Mouse (Mus musculus): ENCODE data around the gene Amotl1. TPM values are rescaled to one million over a fixed set of nuclear protein-coding genes. Genes with fewer than 3 reads are reported as not detected.
"Not testable (repeated sequence)": the region's sequence is repeated elsewhere in the genome, so short reads cannot be mapped to it uniquely, and the experiment has no call there.

The Amotl1 gene
- 14.6 and 15.7 TPM in 2 replicates for polyA plus RNA-seq (2016; fragmentation: Nextera tagmentation; extraction: Ambion mirVana)

GRCm38 (mm10) chr9:14644956-14645355 is at the start of gene Amotl1:
Gene Amotl1 (minus strand): TSS chr9:14645056.
- 55% methylated on average over 4 of the region's 4 CpGs for WGBS
- H3K4me2 ChIP-seq (replicated peaks): no peak within 1 kb of the TSS

GRCm38 (mm10) chr9:14689376-14690108 is 44.7 kb upstream of the Amotl1 start:
- no peaks in the 10 kb centered on the region for H3K4me1 ChIP-seq
- WGBS: 85% methylated on average over 12 of the region's 12 CpGs
- no peak overlapping the region for H3K9ac ChIP-seq (replicated peaks)
- H3K36me3 ChIP-seq: no peaks in the 10 kb centered on the region
- no peak overlapping the region for H3K27ac ChIP-seq (replicated peaks)
- ATAC-seq (ENCODE audit: low FRiP score, low read depth): no peak
- no peaks in the 10 kb centered on the region for H3K27me3 ChIP-seq
- H3K4me2 ChIP-seq (replicated peaks): no peak overlapping the region
- H3K4me3 ChIP-seq: no peak overlapping the region
- H3K9me3 ChIP-seq: no peaks in the 10 kb centered on the region

More at GRCm38 (mm10) chr9:14644956-14645355, at the start of gene Amotl1:
- no peak within 1 kb of the TSS for H3K27ac ChIP-seq (replicated peaks)
- H3K9me3 ChIP-seq: no peaks in the 10 kb centered on the region
- peaks cover 9% of the 10 kb centered on the region for H3K27me3 ChIP-seq
- H3K4me3 ChIP-seq: no peak within 1 kb of the TSS
- peaks cover 21% of the 10 kb centered on the region for H3K4me1 ChIP-seq
- ATAC-seq (ENCODE audit: low FRiP score, low read depth): no peak
- H3K36me3 ChIP-seq: no peaks in the 10 kb centered on the region
- H3K9ac ChIP-seq (replicated peaks): no peak within 1 kb of the TSS

DNA sequence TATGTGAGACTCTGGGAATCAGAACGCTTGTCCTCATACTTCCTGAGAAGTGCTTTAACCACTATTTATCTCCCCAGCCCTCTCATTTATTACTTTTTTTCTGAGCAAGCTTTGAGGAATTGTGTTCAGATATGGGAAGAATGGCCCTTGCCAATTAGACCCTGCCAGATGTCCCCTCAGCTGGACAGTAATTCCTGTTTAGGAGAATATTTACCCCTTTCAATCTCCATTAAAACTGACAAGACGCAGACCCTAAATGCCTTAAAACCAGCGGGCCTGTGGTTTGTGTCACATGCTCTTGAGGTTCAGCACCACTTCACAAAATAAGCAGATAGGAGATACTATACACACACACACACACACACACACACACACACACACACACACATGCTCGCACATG is 39.5 kb upstream of the Amotl1 start:
- H3K4me2 ChIP-seq (replicated peaks): no peak overlapping the region
- no peaks in the 10 kb centered on the region for H3K4me1 ChIP-seq
- no peak overlapping the region for H3K4me3 ChIP-seq
- no peak for ATAC-seq (ENCODE audit: low FRiP score, low read depth)
- no peak overlapping the region for H3K27ac ChIP-seq (replicated peaks)
- 82% methylated on average over 4 of the region's 4 CpGs for WGBS
- H3K9ac ChIP-seq (replicated peaks): no peak overlapping the region
- no peaks in the 10 kb centered on the region for H3K27me3 ChIP-seq
- H3K9me3 ChIP-seq: no peaks in the 10 kb centered on the region
- no peaks in the 10 kb centered on the region for H3K36me3 ChIP-seq

- Histone ChIP-seq H3K9me3 (no peaks in the 10 kb centered on the region), H3K27ac (replicated peaks) (no peak overlapping the region), H3K4me3 (no peak overlapping the region), H3K27me3 (no peaks in the 10 kb centered on the region), H3K36me3 (no peaks in the 10 kb centered on the region), H3K9ac (replicated peaks) (no peak overlapping the region), H3K4me2 (replicated peaks) (no peak overlapping the region), H3K4me1 (no peaks in the 10 kb centered on the region)
- ATAC-seq (ENCODE audit: low FRiP score, low read depth): no peak
Observed at GRCm38 (mm10) chr9:14682741-14683140, 37.9 kb upstream of the Amotl1 start.

- no peak for ATAC-seq (ENCODE audit: low FRiP score, low read depth)
Observed at GRCm38 (mm10) chr9:14680584-14680983, 35.7 kb upstream of the Amotl1 start.

GRCm38 (mm10) chr9:14675707-14676691 is 31.1 kb upstream of the Amotl1 start:
- Histone ChIP-seq H3K27me3 (no peaks in the 10 kb centered on the region), H3K4me3 (no peak overlapping the region), H3K9me3 (no peaks in the 10 kb centered on the region), H3K4me2 (replicated peaks) (no peak overlapping the region), H3K36me3 (no peaks in the 10 kb centered on the region), H3K9ac (replicated peaks) (no peak overlapping the region; the same call in 1 of the 2 replicates), H3K4me1 (0 out of 2 replicates have a peak, but pooled peaks cover 2% of the 10 kb centered on the region), H3K27ac (replicated peaks) (no peak overlapping the region)
- ATAC-seq (ENCODE audit: low FRiP score, low read depth): no peak
- 66% methylated on average over 9 of the region's 9 CpGs for WGBS

More at GRCm38 (mm10) chr9:14680584-14680983, 35.7 kb upstream of the Amotl1 start:
- H3K9me3 ChIP-seq: no peaks in the 10 kb centered on the region
- no peak overlapping the region for H3K4me2 ChIP-seq (replicated peaks)
- 0 out of 2 replicates have a peak, but pooled peaks cover 2% of the 10 kb centered on the region for H3K4me1 ChIP-seq
- 48% methylated on average over 2 of the region's 2 CpGs for WGBS
- no peak overlapping the region for H3K4me3 ChIP-seq
- no peaks in the 10 kb centered on the region for H3K36me3 ChIP-seq
- no peaks in the 10 kb centered on the region for H3K27me3 ChIP-seq
- no peak overlapping the region for H3K9ac ChIP-seq (replicated peaks)
- no peak overlapping the region for H3K27ac ChIP-seq (replicated peaks)

DNA sequence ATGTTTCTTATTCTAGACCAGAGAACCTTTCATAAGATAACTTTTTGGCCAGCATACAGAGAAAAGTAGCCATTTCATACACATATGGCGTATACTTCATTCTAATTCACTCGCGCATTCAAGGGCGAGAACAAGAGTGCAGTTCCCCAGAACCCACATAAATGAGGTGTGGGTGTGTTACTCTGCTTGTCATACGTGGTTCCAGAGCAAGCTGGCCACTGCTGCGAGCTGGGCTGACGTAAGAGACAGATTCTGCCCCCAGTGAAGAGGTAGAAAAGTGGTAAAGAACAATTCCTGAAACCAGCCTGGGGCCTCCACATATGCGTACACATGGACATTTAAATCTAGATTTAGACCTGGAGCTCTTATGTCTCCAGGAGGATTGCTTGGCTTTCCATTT is 29.6 kb upstream of the Amotl1 start:
- Histone ChIP-seq H3K9me3 (no peaks in the 10 kb centered on the region), H3K36me3 (no peaks in the 10 kb centered on the region), H3K27ac (replicated peaks) (no peak overlapping the region), H3K4me2 (replicated peaks) (no peak overlapping the region), H3K27me3 (no peaks in the 10 kb centered on the region), H3K4me3 (no peak overlapping the region), H3K4me1 (0 out of 2 replicates have a peak, but pooled peaks cover 2% of the 10 kb centered on the region), H3K9ac (replicated peaks) (no peak overlapping the region)
- 92% methylated on average over 8 of the region's 8 CpGs for WGBS
- no peak for ATAC-seq (ENCODE audit: low FRiP score, low read depth)

GRCm38 (mm10) chr9:14673109-14673508 is 28.3 kb upstream of the Amotl1 start:
- H3K9me3 ChIP-seq: no peaks in the 10 kb centered on the region
- H3K9ac ChIP-seq (replicated peaks): no peak overlapping the region
- H3K4me3 ChIP-seq: no peak overlapping the region
- 0 out of 2 replicates have a peak, but pooled peaks cover 2% of the 10 kb centered on the region for H3K4me1 ChIP-seq
- H3K27me3 ChIP-seq: no peaks in the 10 kb centered on the region
- no peak for ATAC-seq (ENCODE audit: low FRiP score, low read depth)
- 76% methylated on average over 4 of the region's 4 CpGs for WGBS
- no peaks in the 10 kb centered on the region for H3K36me3 ChIP-seq
- H3K4me2 ChIP-seq (replicated peaks): no peak overlapping the region
- H3K27ac ChIP-seq (replicated peaks): no peak overlapping the region

DNA sequence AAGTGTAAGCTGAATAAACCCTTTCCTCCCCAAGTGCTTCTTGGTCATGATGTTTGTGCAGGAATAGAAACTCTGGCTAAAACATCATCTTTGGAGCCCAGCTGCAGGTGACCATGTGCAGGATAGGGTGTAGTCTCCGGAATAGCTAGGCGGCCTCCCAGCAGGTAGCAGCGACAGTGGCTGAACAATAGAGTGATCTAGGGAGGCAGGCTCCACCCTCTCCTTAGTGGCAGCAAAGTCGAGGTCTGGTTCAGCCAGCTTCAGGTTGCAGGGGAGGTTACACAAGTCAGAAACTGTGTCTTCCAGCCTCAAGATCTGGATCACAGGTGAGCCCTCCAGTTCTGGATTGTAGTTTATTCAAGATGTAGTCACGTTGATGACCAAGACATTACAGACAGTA is 27.1 kb upstream of the Amotl1 start:
- WGBS: 34% methylated on average over 5 of the region's 5 CpGs
- not testable (repeated sequence) for ATAC-seq (ENCODE audit: low FRiP score, low read depth); H3K9me3 ChIP-seq; H3K4me3 ChIP-seq; H3K27me3 ChIP-seq; H3K36me3 ChIP-seq; H3K4me1 ChIP-seq; H3K27ac ChIP-seq (replicated peaks); H3K4me2 ChIP-seq (replicated peaks); H3K9ac ChIP-seq (replicated peaks)

GRCm38 (mm10) chr9:14668382-14668781 is 23.5 kb upstream of the Amotl1 start:
- Histone ChIP-seq H3K4me1 (no peaks in the 10 kb centered on the region), H3K9ac (replicated peaks) (no peak overlapping the region), H3K4me2 (replicated peaks) (no peak overlapping the region), H3K4me3 (no peak overlapping the region), H3K36me3 (no peaks in the 10 kb centered on the region), H3K9me3 (no peaks in the 10 kb centered on the region), H3K27me3 (no peaks in the 10 kb centered on the region), H3K27ac (replicated peaks) (no peak overlapping the region)
- WGBS: 82% methylated on average over 3 of the region's 3 CpGs
- no peak for ATAC-seq (ENCODE audit: low FRiP score, low read depth)

DNA sequence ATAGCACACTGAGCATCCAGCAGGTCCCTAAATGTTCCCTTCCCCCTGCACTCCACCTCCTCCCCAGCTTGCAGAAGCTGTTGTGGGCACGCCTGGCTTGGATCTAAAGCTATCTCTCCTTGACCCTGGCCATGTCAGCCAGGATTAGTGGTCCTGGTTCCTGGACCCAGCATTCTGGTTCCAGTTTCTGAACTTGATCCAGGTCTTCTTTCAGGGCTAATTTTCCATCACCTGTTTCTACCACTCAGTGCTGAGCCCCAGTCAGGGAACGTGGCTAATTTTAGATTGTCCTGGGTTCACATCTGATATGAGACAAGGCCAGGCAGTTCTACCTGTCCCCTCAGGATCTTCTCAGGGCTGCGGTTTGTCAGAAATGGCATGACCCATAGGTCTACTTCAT is 21.2 kb upstream of the Amotl1 start:
- 85% methylated on average over 3 of the region's 3 CpGs for WGBS
- Histone ChIP-seq H3K9me3 (no peaks in the 10 kb centered on the region), H3K9ac (replicated peaks) (no peak overlapping the region), H3K36me3 (no peaks in the 10 kb centered on the region), H3K4me1 (no peaks in the 10 kb centered on the region), H3K27me3 (no peaks in the 10 kb centered on the region), H3K4me3 (no peak overlapping the region), H3K27ac (replicated peaks) (no peak overlapping the region), H3K4me2 (replicated peaks) (no peak overlapping the region)
- ATAC-seq (ENCODE audit: low FRiP score, low read depth): no peak

- H3K9ac ChIP-seq (replicated peaks): no peak overlapping the region
- H3K36me3 ChIP-seq: no peaks in the 10 kb centered on the region
- no peak for ATAC-seq (ENCODE audit: low FRiP score, low read depth)
- H3K4me3 ChIP-seq: no peak overlapping the region
- WGBS: 89% methylated on average over 2 of the region's 2 CpGs
- no peak overlapping the region for H3K4me2 ChIP-seq (replicated peaks)
- H3K27me3 ChIP-seq: no peaks in the 10 kb centered on the region
- H3K27ac ChIP-seq (replicated peaks): no peak overlapping the region
- H3K9me3 ChIP-seq: no peaks in the 10 kb centered on the region
- H3K4me1 ChIP-seq: no peaks in the 10 kb centered on the region
Observed at GRCm38 (mm10) chr9:14663591-14663990, 18.7 kb upstream of the Amotl1 start.
